Mouse (Mus musculus): Measurements from ENCODE around the gene AB124611. TPM values are rescaled to one million over a fixed set of nuclear protein-coding genes. Genes with fewer than 3 reads are reported as not detected.

The AB124611 gene
- total RNA-seq, 1 experiment from 2014 or later: 11.5 TPM

- ATAC-seq (replicated peaks in 1 of 2; ENCODE audit: insufficient read depth in 1 of 2, low FRiP score in 2 of 2, low TSS enrichment in 1 of 2, low read depth in 1 of 2, poor library complexity in 2 of 2, severe bottlenecking in 2 of 2): no peak
These were observed 21.3 kb downstream of the AB124611 start for GRCm38 (mm10) chr9:21547075-21547941.

DNA sequence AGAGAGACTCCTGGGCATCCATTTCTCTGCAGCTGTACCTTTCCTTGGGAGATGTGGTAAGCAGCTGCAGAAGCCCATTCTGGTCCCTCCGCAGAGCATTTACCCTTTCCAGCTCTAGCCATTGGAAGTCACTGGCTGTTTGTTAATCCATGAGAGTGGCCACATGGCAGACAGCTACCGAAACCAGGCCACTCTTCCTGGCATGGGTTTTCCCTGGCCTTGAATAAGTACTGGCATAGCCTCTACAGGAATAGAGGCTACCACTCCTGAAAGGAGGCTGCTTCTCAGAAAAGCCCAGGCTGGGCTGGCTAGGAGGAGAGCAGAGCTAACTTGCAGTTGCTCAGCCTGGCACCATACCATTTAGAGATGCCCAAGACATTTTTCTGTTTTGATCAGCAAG, 25.1 kb downstream of the AB124611 start:
- ATAC-seq (replicated peaks in 1 of 2; ENCODE audit: insufficient read depth in 1 of 2, low FRiP score in 2 of 2, low TSS enrichment in 1 of 2, low read depth in 1 of 2, poor library complexity in 2 of 2, severe bottlenecking in 2 of 2): no peak

GRCm38 (mm10) chr9:21553607-21554273, 27.8 kb downstream of the AB124611 start:
- no peak for ATAC-seq (replicated peaks in 1 of 2; ENCODE audit: insufficient read depth in 1 of 2, low FRiP score in 2 of 2, low TSS enrichment in 1 of 2, low read depth in 1 of 2, poor library complexity in 2 of 2, severe bottlenecking in 2 of 2)

DNA sequence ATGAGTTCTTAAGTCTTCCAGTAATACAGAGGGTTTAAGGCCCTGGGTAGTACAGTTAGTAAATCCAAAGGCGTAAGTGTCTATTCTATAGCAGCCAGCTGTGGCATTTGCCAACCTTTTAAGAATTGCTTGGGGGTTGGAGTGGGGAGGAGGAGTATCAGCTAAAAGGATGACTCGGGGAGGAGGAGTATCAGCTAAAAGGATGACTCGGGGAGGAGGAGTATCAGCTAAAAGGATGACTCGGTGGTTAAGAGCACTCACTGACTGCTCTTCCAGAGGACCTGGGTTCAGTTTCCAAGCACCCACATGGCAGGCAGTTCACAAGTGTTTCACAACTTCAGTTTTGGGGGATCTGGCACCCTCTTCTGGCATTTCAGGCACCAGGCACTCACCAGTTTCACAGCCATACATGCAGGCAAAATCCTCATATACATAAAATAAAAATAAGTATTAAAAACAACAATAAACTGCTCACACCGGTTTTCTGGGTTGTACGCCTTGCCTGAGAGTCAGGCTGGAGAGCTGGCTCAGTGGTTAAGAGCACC, 29.3 kb downstream of the AB124611 start:
- no peak for ATAC-seq (replicated peaks in 1 of 2; ENCODE audit: insufficient read depth in 1 of 2, low FRiP score in 2 of 2, low TSS enrichment in 1 of 2, low read depth in 1 of 2, poor library complexity in 2 of 2, severe bottlenecking in 2 of 2)

DNA sequence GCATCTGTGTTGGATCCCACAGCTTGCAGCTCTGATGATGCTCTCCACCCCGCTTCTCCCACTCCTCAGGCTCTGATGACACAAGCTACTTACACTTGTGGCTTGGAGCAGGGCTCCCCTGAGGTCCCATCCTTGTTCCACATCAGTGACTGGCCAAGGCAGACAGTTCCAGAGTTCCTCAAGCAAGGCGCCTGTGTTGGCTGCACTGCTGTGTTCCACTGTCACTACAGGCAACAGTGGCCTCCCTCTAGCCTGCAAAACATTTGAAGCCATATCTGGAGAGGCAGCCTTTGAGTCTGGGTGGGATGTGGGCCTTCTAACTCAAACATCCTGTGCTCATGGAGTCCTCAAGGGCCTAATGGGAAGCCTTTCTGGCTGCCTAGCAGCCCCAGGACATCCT, 31.0 kb downstream of the AB124611 start:
- ATAC-seq (replicated peaks in 1 of 2; ENCODE audit: insufficient read depth in 1 of 2, low FRiP score in 2 of 2, low TSS enrichment in 1 of 2, low read depth in 1 of 2, poor library complexity in 2 of 2, severe bottlenecking in 2 of 2): no peak

- no peak for ATAC-seq (replicated peaks in 1 of 2; ENCODE audit: insufficient read depth in 1 of 2, low FRiP score in 2 of 2, low TSS enrichment in 1 of 2, low read depth in 1 of 2, poor library complexity in 2 of 2, severe bottlenecking in 2 of 2)
These were observed 31.6 kb downstream of the AB124611 start for GRCm38 (mm10) chr9:21557556-21557955.

- peak; percentile 20 to 53; a peak in 1 of 4 replicates for ATAC-seq (replicated peaks in 1 of 2; ENCODE audit: insufficient read depth in 1 of 2, low FRiP score in 2 of 2, low TSS enrichment in 1 of 2, low read depth in 1 of 2, poor library complexity in 2 of 2, severe bottlenecking in 2 of 2)
These were observed 32.4 kb downstream of the AB124611 start for GRCm38 (mm10) chr9:21558366-21558765.

DNA sequence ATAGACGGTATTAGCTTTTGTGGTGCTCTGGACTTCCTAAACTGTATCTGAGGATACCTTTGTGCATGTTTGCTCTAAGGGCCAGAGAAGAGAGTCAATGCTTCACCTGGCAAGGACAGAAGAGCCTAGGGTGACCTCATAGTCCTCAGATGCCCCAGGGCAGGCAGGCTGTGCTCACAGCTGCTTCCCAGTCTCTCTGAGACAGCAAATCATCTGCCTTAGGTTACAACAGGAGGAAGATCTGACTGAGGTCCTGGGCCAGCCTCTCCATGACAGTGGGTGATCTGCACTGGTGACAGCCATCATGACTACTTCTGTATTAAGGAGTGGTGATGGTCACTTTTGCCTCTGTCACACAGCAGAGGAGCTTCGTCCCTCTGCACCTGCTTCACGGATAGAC, 33.2 kb downstream of the AB124611 start:
- ATAC-seq (replicated peaks in 1 of 2; ENCODE audit: insufficient read depth in 1 of 2, low FRiP score in 2 of 2, low TSS enrichment in 1 of 2, low read depth in 1 of 2, poor library complexity in 2 of 2, severe bottlenecking in 2 of 2): no peak

DNA sequence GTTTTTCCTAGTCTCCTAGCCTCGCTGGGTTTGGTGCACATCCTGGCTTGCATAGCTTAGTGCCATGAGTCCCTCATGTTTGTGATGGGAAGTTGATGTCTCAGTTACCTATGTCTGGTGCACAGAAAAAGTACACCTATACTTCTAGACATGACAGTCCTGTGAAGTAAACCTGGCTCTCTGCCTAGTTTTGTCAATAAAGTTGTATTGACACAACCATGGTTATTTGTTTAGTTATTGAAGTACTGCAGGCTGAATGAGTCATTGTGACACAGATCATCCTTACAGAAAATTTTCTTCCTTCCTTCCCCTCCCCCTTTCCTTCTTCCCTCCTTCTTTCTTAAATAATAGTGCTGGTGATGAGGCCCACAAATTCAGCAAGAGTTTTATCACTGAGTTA, 38.4 kb downstream of the AB124611 start:
- ATAC-seq (replicated peaks in 1 of 2; ENCODE audit: insufficient read depth in 1 of 2, low FRiP score in 2 of 2, low TSS enrichment in 1 of 2, low read depth in 1 of 2, poor library complexity in 2 of 2, severe bottlenecking in 2 of 2): no peak

GRCm38 (mm10) chr9:21565004-21565586, 39.1 kb downstream of the AB124611 start:
- no peak for ATAC-seq (replicated peaks in 1 of 2; ENCODE audit: insufficient read depth in 1 of 2, low FRiP score in 2 of 2, low TSS enrichment in 1 of 2, low read depth in 1 of 2, poor library complexity in 2 of 2, severe bottlenecking in 2 of 2)

GRCm38 (mm10) chr9:21566538-21566937, 40.6 kb downstream of the AB124611 start:
- ATAC-seq (replicated peaks in 1 of 2; ENCODE audit: insufficient read depth in 1 of 2, low FRiP score in 2 of 2, low TSS enrichment in 1 of 2, low read depth in 1 of 2, poor library complexity in 2 of 2, severe bottlenecking in 2 of 2): no peak

DNA sequence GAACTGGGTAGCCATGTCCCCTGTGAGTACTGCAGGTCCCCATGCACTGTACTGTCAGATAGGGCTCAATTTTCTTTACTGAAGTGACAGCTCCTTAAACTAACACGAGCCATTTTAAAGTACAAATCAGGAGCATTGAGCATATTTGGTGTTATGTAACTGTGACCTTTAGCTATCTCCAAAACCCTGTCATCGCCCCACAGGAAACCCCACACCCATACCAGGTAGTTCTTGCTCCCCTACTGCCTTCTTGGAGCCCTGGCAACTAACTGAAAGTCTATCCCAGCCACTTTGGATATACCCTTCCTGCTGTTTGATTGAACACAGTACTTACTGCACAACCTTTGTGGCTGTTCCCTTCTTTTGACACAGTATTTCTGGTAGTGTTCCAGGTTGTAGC, 41.1 kb downstream of the AB124611 start:
- no peak for ATAC-seq (replicated peaks in 1 of 2; ENCODE audit: insufficient read depth in 1 of 2, low FRiP score in 2 of 2, low TSS enrichment in 1 of 2, low read depth in 1 of 2, poor library complexity in 2 of 2, severe bottlenecking in 2 of 2)

GRCm38 (mm10) chr9:21568657-21569255, 42.8 kb downstream of the AB124611 start:
- ATAC-seq (replicated peaks in 1 of 2; ENCODE audit: insufficient read depth in 1 of 2, low FRiP score in 2 of 2, low TSS enrichment in 1 of 2, low read depth in 1 of 2, poor library complexity in 2 of 2, severe bottlenecking in 2 of 2): no peak

DNA sequence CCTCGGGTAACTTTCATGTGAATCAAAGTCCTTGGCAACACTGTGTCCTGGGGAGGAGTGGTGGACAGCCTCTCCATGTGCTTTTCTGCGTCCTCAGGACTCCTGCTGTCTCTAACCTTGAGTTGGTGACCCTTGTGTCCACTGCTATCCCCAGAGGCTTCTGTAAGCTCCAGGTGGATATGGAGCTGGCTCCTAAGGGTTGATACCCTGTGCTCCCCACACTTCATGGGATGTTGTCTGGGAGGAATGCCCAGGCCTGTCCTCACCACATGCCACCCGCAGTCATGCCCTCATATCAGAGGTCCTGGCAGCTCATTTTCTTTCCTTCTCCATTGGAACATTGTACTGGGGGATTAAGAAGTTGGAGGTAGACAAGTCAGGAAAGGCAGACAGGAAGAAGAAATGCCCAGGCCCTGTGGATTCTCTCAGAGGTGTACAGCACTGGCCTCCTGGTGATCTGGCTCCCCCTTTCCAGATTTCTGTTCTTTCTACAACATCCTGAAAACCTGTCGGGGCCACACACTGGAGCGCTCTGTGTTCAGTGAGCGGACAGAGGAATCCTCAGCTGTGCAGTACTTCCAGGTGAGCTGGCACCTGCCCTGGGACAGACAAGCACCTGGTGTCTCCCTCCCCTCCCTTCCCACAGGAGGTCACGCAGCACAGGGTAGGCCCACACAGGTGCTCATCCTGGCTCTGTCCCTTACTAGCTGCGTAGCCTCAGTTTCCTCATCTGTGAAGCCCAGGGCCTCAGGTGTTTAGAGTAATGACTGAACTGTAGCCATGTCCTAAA, 48.2 kb downstream of the AB124611 start:
- no peak for ATAC-seq (replicated peaks in 1 of 2; ENCODE audit: insufficient read depth in 1 of 2, low FRiP score in 2 of 2, low TSS enrichment in 1 of 2, low read depth in 1 of 2, poor library complexity in 2 of 2, severe bottlenecking in 2 of 2)

DNA sequence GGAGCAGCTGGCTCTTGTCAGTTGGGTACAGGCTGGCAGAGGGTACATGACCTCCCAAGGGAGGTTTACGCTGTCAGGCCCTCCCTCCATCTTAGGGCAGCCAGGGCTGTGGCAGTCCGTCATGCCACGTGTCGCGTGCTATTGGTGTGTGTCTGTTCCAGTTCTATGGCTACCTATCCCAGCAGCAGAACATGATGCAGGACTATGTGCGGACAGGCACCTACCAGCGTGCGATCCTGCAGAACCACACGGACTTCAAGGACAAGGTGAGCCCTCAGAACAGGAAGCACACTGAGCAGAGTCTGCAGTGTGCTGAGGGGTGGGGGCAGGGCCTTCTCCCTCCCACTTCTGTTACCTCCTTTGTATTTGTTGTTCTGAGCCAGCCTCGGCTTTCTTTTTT, 49.3 kb downstream of the AB124611 start:
- no peak for ATAC-seq (replicated peaks in 1 of 2; ENCODE audit: insufficient read depth in 1 of 2, low FRiP score in 2 of 2, low TSS enrichment in 1 of 2, low read depth in 1 of 2, poor library complexity in 2 of 2, severe bottlenecking in 2 of 2)

GRCm38 (mm10) chr9:21576286-21576685, 50.3 kb downstream of the AB124611 start:
- ATAC-seq (replicated peaks in 1 of 2; ENCODE audit: insufficient read depth in 1 of 2, low FRiP score in 2 of 2, low TSS enrichment in 1 of 2, low read depth in 1 of 2, poor library complexity in 2 of 2, severe bottlenecking in 2 of 2): no peak

DNA sequence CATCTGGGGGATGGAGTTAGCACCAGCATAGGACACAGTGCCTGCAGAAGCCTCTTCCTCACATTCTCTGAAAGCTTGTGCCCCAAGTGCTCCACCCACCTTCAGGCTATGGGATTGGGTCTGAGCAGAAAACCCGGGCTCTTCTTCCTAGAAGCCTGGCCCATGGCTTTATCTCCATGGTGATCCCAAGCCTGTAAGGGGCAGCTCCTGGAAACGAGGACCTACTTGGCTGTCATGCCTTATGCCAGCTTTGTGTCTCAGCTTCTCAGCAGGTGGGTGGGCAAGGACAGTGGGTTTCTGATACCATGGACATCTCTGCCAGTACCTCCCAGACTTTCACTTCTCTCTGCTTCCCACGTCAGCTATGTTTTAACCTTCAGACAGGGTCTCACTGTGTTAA, 52.2 kb downstream of the AB124611 start:
- no peak for ATAC-seq (replicated peaks in 1 of 2; ENCODE audit: insufficient read depth in 1 of 2, low FRiP score in 2 of 2, low TSS enrichment in 1 of 2, low read depth in 1 of 2, poor library complexity in 2 of 2, severe bottlenecking in 2 of 2)

Data from hematopoietic stem cell, adult 5-6 weeks (primary cell).